Mouse (Mus musculus) heart, embryonic 15.5 days (tissue): ENCODE results near the gene Neu3. TPM values are rescaled to one million over a fixed set of nuclear protein-coding genes. Genes with fewer than 3 reads are reported as not detected.
"Not testable (repeated sequence)": the region's sequence is repeated elsewhere in the genome, so short reads cannot be mapped to it uniquely, and the experiment has no call there.

ENCODE experiments used
- ATAC-seq: fragments of 200-750 bp; cut with Nextera tagmentation; replicated peaks from 2 replicates; pipeline ENCODE4 v1.8.0; 2017; ENCODE audit warnings: low read depth, moderate TSS enrichment; ENCODE audit not compliant: insufficient number of reproducible peaks, insufficient read depth, low FRiP score
- H3K27ac ChIP-seq: fragments of 300-500 bp; sonication (generic); 2 replicates; pipeline ENCODE4 v1.5.1; 2015; ENCODE audit warnings: mild to moderate bottlenecking, inconsistent platforms
- H3K27me3 ChIP-seq: fragments of 300-500 bp; sonication (generic); 2 replicates; pipeline ENCODE4 v1.6.1; 2015; ENCODE audit warnings: inconsistent platforms
- H3K36me3 ChIP-seq: fragments of 300-500 bp; sonication (generic); 2 replicates; pipeline ENCODE4 v1.6.1; 2015; ENCODE audit warnings: mild to moderate bottlenecking, inconsistent platforms
- H3K4me1 ChIP-seq: fragments of 300-500 bp; sonication (generic); replicated peaks from 2 replicates; pipeline ENCODE4 v1.6.1; 2015; ENCODE audit warnings: inconsistent platforms
- H3K4me2 ChIP-seq: fragments of 300-500 bp; sonication (generic); 2 replicates; pipeline ENCODE4 v1.6.1; 2015; ENCODE audit warnings: inconsistent platforms, mild to moderate bottlenecking, moderate library complexity
- H3K4me3 ChIP-seq: fragments of 300-500 bp; sonication (generic); 2 replicates; pipeline ENCODE4 v1.5.1; 2015; ENCODE audit warnings: mild to moderate bottlenecking, inconsistent platforms
- H3K9ac ChIP-seq: fragments of 300-500 bp; sonication (generic); 2 replicates; pipeline ENCODE4 v1.6.1; 2015; ENCODE audit warnings: mild to moderate bottlenecking, inconsistent platforms
- H3K9me3 ChIP-seq: fragments of 300-500 bp; sonication (generic); replicated peaks from 2 replicates; pipeline ENCODE4 v1.6.1; 2016; ENCODE audit warnings: inconsistent platforms
- WGBS: fragments of 180-500 bp; shearing (Covaris S2); methylation state at CpG from one replicate; pipeline ENCODE4 v1.1.7; 2015; ENCODE audit warnings: mixed read lengths; 5-methylcytosine and 5-hydroxymethylcytosine counted together
- polyA plus RNA-seq: library from polyadenylated mRNA; unstranded; fragments of >200 nt; fragmentation: Nextera tagmentation; extraction: Ambion mirVana; gene quantifications from 2 replicates; pipeline ENCODE4 v1.2.1, GENCODE M21; 2015

Gene Neu3
- polyA plus RNA-seq, 1 experiment from 2014 or later = 3.3 TPM

DNA sequence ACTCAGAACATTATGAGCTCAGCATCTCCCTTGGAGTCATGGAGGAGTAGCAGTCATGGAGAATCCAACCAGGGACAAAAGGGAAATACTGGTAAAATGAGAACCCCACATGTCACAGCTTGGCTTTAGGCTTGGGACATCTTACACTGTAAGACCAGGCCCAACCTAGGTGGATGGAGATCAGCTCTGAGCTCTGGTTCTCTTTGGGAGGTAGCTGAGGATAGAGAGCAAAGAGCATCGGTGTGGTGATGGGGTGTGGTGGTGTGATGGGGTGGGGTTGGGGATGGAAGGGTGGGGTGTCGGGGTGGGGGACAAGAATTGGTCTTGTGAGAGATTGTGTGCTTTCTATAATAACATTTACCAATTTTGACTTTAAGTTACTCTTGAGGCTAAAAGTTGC, 17.4 kb downstream of the Neu3 start:
- H3K4me1 ChIP-seq = no peaks in the 10 kb centered on the region
- H3K4me3 ChIP-seq = no peak overlapping the region
- no peak overlapping the region for H3K9ac ChIP-seq
- no peak overlapping the region for H3K27ac ChIP-seq
- 89% methylated on average over 2 of the region's 2 CpGs for WGBS
- H3K27me3 ChIP-seq = no peaks in the 10 kb centered on the region
- H3K4me2 ChIP-seq = no peak overlapping the region
- no peaks in the 10 kb centered on the region for H3K9me3 ChIP-seq
- no peak for ATAC-seq
- H3K36me3 ChIP-seq = no peaks in the 10 kb centered on the region

DNA sequence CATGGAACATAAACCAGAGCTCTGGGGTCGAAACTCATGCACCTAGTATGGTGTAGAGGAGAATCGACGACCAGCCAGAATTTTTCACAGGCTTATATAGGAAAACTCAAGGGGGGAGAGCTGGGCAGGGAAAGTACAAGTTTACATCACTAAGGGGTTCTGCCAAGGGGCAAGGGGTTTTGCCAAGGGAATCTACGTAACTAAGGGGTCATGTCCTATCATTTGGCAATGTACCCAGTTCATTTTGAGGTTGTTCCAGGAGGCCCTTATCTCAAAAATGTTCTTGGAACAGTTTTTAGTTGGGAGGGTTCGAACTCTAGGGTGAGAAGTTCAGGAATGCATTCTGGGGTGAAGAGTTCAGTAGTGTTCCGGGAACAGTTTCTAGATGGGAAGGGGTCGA, 21.2 kb downstream of the Neu3 start:
- WGBS = 35% methylated on average over 7 of the region's 7 CpGs
- not testable (repeated sequence) for H3K4me1 ChIP-seq, H3K36me3 ChIP-seq, ATAC-seq, H3K27ac ChIP-seq, H3K4me3 ChIP-seq, H3K9ac ChIP-seq, H3K4me2 ChIP-seq, H3K9me3 ChIP-seq, H3K27me3 ChIP-seq

DNA sequence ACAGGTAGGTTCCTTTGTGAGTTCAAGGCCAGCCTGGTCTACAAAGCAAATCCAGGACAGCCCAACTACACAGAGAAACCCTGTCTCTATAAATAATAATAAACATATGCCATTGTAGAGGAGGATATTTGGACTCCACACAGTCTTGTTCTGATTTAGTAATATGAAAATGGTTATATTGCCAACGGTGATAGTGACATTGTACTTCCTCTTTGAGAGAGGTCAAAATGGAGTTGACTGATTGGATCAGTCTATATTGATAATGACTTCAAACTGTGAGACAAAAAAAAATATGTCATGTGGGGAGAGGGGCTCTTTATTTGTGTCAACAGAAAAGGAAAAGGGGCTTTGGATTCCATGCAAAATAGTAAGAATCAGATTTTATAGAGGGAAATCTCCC, 22.9 kb downstream of the Neu3 start:
- Histone ChIP-seq H3K4me2 (no peak overlapping the region), H3K9me3 (no peaks in the 10 kb centered on the region), H3K27me3 (no peaks in the 10 kb centered on the region), H3K27ac (no peak overlapping the region), H3K4me1 (no peaks in the 10 kb centered on the region), H3K4me3 (no peak overlapping the region), H3K36me3 (no peaks in the 10 kb centered on the region), H3K9ac (no peak overlapping the region)
- 84% methylated on average over 1 of the region's 1 CpGs for WGBS
- no peak for ATAC-seq

DNA sequence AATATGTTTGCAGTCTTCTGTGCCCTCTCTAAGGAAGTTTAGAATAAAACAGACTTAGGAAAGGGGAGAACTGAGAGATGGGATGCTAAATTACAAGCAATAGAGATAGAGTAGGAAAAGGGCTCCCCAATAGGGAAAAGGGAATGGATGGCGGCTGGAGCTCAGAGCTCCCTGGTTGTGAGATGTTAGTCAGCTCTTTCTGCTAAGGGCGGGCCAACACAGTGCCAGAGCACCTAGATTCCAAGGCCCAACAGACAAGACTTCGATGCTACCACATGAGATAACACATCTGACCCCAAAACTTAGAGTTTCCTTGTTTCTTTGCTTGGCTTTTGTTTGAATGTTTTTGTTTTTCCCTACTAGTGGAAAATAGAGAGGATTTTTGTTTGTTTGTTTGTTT, 24.2 kb downstream of the Neu3 start:
- not testable (repeated sequence) for H3K4me3 ChIP-seq, H3K36me3 ChIP-seq, H3K27me3 ChIP-seq, H3K9ac ChIP-seq, H3K9me3 ChIP-seq, ATAC-seq, H3K27ac ChIP-seq, H3K4me2 ChIP-seq, H3K4me1 ChIP-seq
- 76% methylated on average over 3 of the region's 3 CpGs for WGBS

GRCm38 (mm10) chr7:99803535-99803934, 24.7 kb downstream of the Neu3 start:
- no peak overlapping the region for H3K4me3 ChIP-seq
- no peak for ATAC-seq
- no peaks in the 10 kb centered on the region for H3K4me1 ChIP-seq
- whole genome bisulfite sequencing = 60% methylated on average over 8 of the region's 8 CpGs
- H3K9ac ChIP-seq = no peak overlapping the region
- H3K27ac ChIP-seq = no peak overlapping the region
- H3K9me3 ChIP-seq = no peaks in the 10 kb centered on the region
- H3K36me3 ChIP-seq = no peaks in the 10 kb centered on the region
- H3K27me3 ChIP-seq = 0 out of 2 replicates have a peak, but pooled peaks cover 5% of the 10 kb centered on the region
- no peak overlapping the region for H3K4me2 ChIP-seq

- H3K4me1 ChIP-seq = peaks cover 8% of the 10 kb centered on the region
- no peak overlapping the region for H3K4me2 ChIP-seq
- no peak overlapping the region for H3K27ac ChIP-seq
- H3K36me3 ChIP-seq = no peaks in the 10 kb centered on the region
- ATAC-seq = no peak
- H3K27me3 ChIP-seq = peaks cover 24% of the 10 kb centered on the region
- 59% methylated on average over 7 of the region's 7 CpGs for WGBS
- H3K9ac ChIP-seq = no peak overlapping the region
- no peak overlapping the region for H3K4me3 ChIP-seq
- no peaks in the 10 kb centered on the region for H3K9me3 ChIP-seq
Observed at GRCm38 (mm10) chr7:99799118-99799517, 29.1 kb downstream of the Neu3 start.

GRCm38 (mm10) chr7:99797911-99798647, 30.1 kb downstream of the Neu3 start:
- Histone ChIP-seq H3K27me3 (peaks cover 24% of the 10 kb centered on the region), H3K9me3 (no peaks in the 10 kb centered on the region), H3K4me2 (no peak overlapping the region), H3K4me3 (no peak overlapping the region), H3K4me1 (peaks cover 8% of the 10 kb centered on the region), H3K9ac (no peak overlapping the region), H3K27ac (no peak overlapping the region), H3K36me3 (no peaks in the 10 kb centered on the region)
- 35% methylated on average over 6 of the region's 6 CpGs for WGBS
- ATAC-seq = no peak

- Histone ChIP-seq H3K36me3 (no peaks in the 10 kb centered on the region), H3K4me3 (no peak overlapping the region), H3K4me2 (no peak overlapping the region), H3K9me3 (no peaks in the 10 kb centered on the region), H3K4me1 (peaks cover 8% of the 10 kb centered on the region), H3K9ac (no peak overlapping the region), H3K27me3 (peaks cover 24% of the 10 kb centered on the region), H3K27ac (no peak overlapping the region)
- 79% methylated on average over 3 of the region's 3 CpGs for WGBS
- ATAC-seq = no peak
Observed at GRCm38 (mm10) chr7:99797261-99797660, 31.0 kb downstream of the Neu3 start.

- Histone ChIP-seq H3K9ac (no peak overlapping the region), H3K4me3 (no peak overlapping the region), H3K36me3 (no peaks in the 10 kb centered on the region), H3K4me1 (peaks cover 8% of the 10 kb centered on the region), H3K27ac (no peak overlapping the region), H3K9me3 (no peaks in the 10 kb centered on the region), H3K4me2 (no peak overlapping the region), H3K27me3 (peaks cover 24% of the 10 kb centered on the region)
- no peak for ATAC-seq
- 65% methylated on average over 3 of the region's 3 CpGs for WGBS
Observed at GRCm38 (mm10) chr7:99796471-99796870, 31.7 kb downstream of the Neu3 start.

GRCm38 (mm10) chr7:99795192-99795981, 32.8 kb downstream of the Neu3 start:
- H3K27me3 ChIP-seq = peaks cover 24% of the 10 kb centered on the region
- H3K9me3 ChIP-seq = no peaks in the 10 kb centered on the region
- H3K4me1 ChIP-seq = peaks cover 8% of the 10 kb centered on the region
- no peak for ATAC-seq
- no peak overlapping the region for H3K9ac ChIP-seq
- no peak overlapping the region for H3K27ac ChIP-seq
- peak overlapping the region; percentile 31 for H3K4me2 ChIP-seq
- no peak overlapping the region for H3K4me3 ChIP-seq
- 16% methylated on average over 17 of the region's 17 CpGs for whole genome bisulfite sequencing
- H3K36me3 ChIP-seq = no peaks in the 10 kb centered on the region

- Histone ChIP-seq H3K4me3 (no peak overlapping the region), H3K36me3 (no peaks in the 10 kb centered on the region), H3K9ac (no peak overlapping the region), H3K9me3 (no peaks in the 10 kb centered on the region), H3K27ac (no peak overlapping the region), H3K4me1 (peaks cover 8% of the 10 kb centered on the region), H3K4me2 (no peak overlapping the region), H3K27me3 (peaks cover 23% of the 10 kb centered on the region)
- WGBS = 46% methylated on average over 2 of the region's 2 CpGs
- ATAC-seq = no peak
Observed at GRCm38 (mm10) chr7:99794096-99794495, 34.1 kb downstream of the Neu3 start.

DNA sequence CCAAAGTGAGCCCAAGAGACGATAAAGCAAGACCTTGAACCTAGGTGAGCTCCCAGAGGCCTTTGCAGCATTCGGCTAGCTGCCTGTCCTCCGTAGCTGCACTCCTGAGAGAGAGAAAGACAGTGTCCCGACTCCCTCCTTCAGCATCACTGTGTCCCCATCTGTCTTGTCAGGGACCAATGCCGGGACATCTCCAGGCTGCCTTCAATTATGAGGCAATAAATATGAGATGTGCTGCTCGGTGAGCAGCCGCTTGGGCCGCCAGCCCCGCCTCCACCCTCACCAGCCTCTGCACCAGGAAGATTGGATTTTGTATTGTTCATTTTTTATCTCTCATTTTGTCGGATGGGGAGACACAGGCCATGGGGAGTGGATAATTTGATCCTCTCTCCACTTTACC, 37.4 kb downstream of the Neu3 start:
- no peaks in the 10 kb centered on the region for H3K36me3 ChIP-seq
- H3K9ac ChIP-seq = no peak overlapping the region
- H3K27ac ChIP-seq = no peak overlapping the region
- H3K4me3 ChIP-seq = no peak overlapping the region
- H3K4me1 ChIP-seq = peaks cover 7% of the 10 kb centered on the region
- H3K27me3 ChIP-seq = 0 out of 2 replicates have a peak, but pooled peaks cover 4% of the 10 kb centered on the region
- H3K9me3 ChIP-seq = no peaks in the 10 kb centered on the region
- whole genome bisulfite sequencing = 84% methylated on average over 10 of the region's 10 CpGs
- no peak overlapping the region for H3K4me2 ChIP-seq
- ATAC-seq = no peak
